Mouse (Mus musculus) C2C12 (cell line): ENCODE measurements around the gene Ppp2r5c.

Experiments used
- CTCF ChIP-seq: IDR thresholded peaks from one replicate; pipeline ENCODE4 v1.5.1; 2011; ENCODE audit not compliant: control insufficient read depth, insufficient read depth, insufficient read length
- MYOD1 ChIP-seq: IDR thresholded peaks from one replicate; pipeline ENCODE4 v1.6.1; 2011; ENCODE audit warnings: low read depth; ENCODE audit not compliant: control insufficient read depth, insufficient read length

- TF ChIP-seq CTCF, result no peak
- TF ChIP-seq MYOD1, result no peak
These were observed 29.6 kb downstream of the Ppp2r5c start for GRCm38 (mm10) chr12:110476561-110476960.
